Mouse (Mus musculus) ES-Bruce4 (cell line): ENCODE measurements around the gene Pdcd6ip.
A peak's percentile ranks its signal among the peaks of the same experiment; 100 is the strongest.

Experiments used
- CTCF ChIP-seq: IDR thresholded peaks from one replicate; pipeline ENCODE4 v1.8.1; 2011; ENCODE audit warnings: low read depth, low read length
- POLR2A ChIP-seq: IDR thresholded peaks from one replicate; pipeline ENCODE4 v1.8.1; 2011; ENCODE audit warnings: low read length; ENCODE audit not compliant: insufficient read depth

DNA sequence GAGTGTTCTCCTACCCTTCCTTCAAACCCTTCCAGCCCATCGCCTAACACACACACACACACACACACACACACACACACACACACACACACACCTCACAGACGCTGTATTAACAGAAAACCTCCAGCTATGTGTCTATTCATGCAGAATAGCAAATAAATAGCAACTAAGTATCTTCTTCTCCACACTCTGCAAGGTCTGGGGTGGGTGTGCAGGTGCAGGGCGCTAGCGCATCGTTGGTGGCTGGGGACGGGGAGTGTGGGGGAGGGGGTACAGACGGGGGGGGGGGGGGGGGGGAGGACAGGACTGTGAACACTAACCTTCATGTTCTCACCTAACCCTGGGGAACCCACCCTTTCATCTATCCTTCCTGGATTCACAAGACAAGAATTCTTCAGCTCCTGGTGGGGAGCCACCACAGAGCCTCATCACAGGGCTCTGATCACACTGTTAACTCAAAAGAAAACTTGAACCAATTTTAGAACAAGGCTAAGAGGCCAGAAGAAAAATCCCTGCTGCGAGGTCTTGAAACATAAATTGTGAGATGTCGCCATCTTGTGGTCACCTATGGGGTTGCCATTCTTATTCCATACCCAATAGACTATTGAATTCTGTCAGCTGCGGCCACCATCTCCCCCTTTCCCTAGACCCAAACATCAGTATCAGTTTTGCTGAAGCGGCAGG, 62.8 kb downstream of the Pdcd6ip start:
- TF ChIP-seq POLR2A = no peak
- peak; percentile 17 for TF ChIP-seq CTCF
